Mouse (Mus musculus) adrenal gland, adult 8-10 months (tissue): ENCODE measurements around the gene Bhmt. TPM values are rescaled to one million over a fixed set of nuclear protein-coding genes. Genes with fewer than 3 reads are reported as not detected.
"Not testable (repeated sequence)": the region's sequence is repeated elsewhere in the genome, so short reads cannot be mapped to it uniquely, and the experiment has no call there.

ENCODE experiments used
- DNase-seq: peaks from one replicate; pipeline ENCODE4 v3.0.0; 2022
- total RNA-seq, 4 experiments: library from RNA; stranded (reverse); gene quantifications; 2 replicates each; pipeline ENCODE4 v1.2.4; 2022

Gene Bhmt
- total RNA-seq, 4 experiments from 2014 or later, result 0.61 to 4.9 (median 1.0) TPM

DNA sequence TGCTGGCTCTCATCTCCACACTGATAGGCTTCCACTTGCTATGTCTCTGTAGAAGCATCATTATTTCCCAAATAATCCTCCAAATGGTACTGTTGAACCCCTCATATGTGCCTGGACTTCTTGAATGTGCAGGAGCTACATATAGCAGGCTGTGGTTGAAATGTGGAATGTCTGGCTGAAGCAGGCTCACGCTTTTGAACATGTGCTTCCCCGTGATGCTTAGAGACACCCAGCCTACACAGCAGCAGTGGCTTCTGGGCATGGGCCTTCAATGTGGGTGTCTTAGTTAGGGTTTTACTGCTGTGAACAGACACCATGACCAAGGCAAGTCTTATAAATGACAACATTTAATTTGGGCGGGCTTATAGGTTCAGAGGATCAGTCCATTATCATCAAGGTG lies 30.1 kb downstream of the Bhmt start:
- no peak for DNase-seq

DNA sequence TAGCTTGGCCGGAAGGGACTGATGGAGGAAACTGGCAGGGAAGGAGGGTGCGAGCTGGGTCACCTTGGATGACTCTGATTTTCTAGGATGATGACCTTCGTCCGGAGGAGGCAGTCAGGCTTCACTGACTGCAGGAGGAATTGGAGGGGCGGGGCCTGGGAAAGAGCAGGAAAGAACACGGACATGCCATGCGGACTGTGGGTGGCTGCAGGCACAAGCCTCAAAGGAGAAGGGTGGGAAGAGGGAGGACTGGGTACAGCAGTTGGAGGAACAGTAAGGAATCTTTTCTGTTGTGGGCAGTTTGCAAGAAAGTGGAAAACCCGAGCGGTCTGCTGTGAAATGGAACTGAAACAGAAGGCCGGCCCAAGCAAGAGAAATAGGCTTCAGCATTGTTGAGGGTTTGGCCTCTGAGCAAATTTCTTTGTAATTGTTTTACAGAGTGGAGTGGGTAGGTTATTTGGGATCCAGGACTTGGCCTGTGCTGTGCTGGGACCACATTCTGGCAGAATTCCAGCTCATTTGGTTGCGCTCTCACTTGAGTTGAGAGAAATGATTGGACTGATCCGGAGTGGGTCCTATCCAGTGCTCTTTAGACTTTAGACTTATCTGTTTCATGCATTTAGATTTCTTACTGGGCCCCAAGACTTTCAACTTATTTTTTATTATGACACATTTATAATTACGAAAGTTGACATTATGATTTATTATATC lies 30.7 kb downstream of the Bhmt start:
- no peak for DNase-seq

DNA sequence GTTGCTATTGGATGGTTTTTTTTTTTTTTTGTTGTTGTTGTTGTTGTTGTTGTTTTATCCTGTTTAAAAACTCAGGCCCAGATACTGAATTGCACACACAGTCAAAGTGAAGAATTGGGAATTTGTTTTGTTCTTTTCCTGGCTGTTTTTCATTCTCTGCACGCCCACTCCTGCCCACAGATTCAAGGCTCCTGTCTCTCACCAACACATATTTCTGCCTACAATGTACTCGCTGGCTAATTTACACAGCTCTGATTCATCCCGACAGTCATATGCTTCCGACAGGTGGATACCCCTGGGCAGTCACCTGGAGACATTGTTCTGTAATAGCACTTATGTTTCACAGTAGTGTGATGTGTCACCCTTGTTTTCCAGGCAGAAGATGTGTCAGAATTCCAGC lies 33.1 kb downstream of the Bhmt start:
- DNase-seq, result no peak

DNA sequence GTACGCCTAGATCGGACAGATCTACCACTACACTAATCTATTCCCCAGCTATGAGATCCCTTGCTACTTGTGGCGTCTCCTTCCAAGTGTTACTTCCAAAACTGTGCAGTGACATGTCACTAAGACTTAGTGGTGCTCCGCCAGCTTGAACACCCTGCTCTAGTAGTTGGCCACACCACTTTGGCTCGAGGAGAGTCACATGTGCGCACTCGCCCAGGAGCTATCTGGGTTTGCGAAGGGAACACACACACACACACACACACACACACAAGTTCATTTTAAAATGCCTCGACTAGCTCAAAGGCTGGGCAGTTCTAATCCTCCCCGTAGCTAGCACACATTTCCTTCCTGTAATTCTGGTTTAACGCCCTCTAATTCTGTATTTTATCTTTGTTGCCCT lies 36.2 kb downstream of the Bhmt start:
- no peak for DNase-seq

DNA sequence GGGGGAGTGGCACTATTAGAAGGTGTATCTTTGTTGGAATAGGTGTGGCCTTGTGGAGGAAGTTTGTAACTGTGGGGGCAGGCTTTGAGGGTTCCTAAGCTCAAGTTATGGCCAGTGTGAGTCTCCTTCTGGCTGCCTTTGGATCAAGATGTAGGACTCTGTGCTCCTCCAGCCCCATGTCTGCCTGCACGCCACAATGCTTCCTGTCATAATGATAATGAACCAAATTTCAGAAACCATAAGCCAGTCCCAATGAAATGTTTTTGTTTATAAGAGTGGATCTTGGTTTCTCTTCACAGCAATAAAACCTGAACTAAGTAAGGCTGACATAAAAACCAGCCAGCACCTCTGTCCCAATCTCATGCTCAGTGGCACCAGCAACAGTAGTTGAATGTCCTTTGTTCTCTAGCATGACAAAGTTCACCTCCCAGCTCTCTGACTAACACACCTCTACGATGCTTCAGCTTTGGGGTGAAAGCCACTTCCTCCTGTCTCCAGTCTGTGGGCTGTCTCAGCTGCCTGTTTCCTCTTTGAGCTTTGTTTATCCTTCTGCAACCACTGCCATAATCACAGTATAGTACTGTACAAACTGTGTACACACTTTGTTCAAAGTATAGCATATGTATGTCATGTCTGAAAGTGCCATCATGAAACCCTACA lies 44.6 kb downstream of the Bhmt start:
- no peak for DNase-seq

DNA sequence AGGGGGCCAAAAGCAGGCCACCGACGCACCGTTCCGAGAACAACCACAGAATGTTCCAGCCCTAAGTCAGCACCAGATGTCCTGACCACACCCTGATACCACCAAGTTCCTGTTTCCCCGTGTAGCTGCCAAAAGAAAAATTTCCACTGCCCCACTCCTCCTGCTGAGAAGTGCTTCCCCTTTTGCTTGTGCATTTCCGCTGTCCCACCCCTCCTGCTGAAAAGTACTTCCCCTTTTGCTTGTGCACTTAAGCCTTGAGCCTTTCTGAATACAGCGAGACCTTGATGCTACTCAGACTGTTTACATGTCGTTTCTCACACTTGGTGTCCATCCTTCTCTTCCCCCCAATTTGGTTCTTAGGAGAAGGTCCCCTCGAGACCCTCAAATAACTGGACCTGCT lies 55.2 kb downstream of the Bhmt start:
- not testable (repeated sequence) for DNase-seq

DNA sequence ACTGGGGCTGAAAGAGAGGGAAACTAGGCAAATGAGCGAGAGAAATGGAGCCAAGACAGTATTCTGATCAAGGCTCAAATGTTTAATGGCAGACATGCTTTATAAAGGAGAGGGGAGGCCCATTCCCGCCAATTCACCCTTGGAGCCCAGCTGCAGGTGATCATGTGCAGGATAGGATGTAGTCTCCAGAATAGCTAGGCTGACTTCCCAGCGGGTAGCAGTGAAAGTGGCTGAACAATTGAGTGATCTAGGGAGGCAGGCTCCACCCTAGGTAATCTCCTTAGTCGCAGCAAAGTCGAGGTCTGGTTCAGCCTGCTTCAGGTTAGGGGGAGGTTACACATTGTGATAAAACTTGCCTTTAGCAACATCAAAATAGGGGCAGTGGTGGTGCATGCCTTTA lies 57.3 kb downstream of the Bhmt start:
- no peak for DNase-seq

DNA sequence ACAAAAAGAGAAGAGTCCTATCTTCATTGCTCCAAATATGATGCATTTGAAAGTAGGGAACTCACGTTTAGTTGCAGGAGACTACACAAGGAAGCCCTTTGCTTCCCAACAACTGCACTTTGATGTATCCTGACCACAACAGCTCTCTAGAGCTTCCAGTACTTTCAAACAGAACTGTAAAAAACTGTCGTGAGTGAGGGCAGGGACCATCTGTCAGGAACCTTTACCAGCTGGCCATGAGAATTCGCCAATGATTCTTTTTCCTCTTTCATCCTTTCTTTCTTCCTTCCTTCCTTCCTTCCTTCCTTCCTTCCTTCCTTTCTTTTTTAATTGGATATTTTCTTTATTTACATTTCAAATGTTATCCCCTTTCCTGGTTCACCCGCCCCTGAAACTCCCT lies 68.1 kb downstream of the Bhmt start:
- no peak for DNase-seq

Other genes with a start within 250 kb of the Bhmt start
- 10 to 100 TPM; 49.5 to 64.5 (median 54.5) TPM for gene Jmy, start 138.2 kb downstream of the Bhmt start, total RNA-seq
- gene Bhmt2, start 36.3 kb upstream of the Bhmt start, total RNA-seq, result under 1 TPM; 0.21 to 0.40 (median 0.26) TPM
- under 1 TPM; 0.10 to 0.52 (median 0.23) TPM for gene Dmgdh, start 36.5 kb upstream of the Bhmt start, total RNA-seq
- 10 to 100 TPM; 46.8 to 54.0 (median 48.8) TPM for gene Arsb, start 133.7 kb upstream of the Bhmt start, total RNA-seq